Mouse (Mus musculus): Measurements from ENCODE around the gene Armh3.

The Armh3 gene

GRCm38 (mm10) chr19:45997785-45998693 lies at the start of gene Armh3:
TSS of gene Armh3 (minus strand) at chr19:45998488.
- peak; percentile 96 for DNase-seq (ENCODE audit: low spot score)

DNA sequence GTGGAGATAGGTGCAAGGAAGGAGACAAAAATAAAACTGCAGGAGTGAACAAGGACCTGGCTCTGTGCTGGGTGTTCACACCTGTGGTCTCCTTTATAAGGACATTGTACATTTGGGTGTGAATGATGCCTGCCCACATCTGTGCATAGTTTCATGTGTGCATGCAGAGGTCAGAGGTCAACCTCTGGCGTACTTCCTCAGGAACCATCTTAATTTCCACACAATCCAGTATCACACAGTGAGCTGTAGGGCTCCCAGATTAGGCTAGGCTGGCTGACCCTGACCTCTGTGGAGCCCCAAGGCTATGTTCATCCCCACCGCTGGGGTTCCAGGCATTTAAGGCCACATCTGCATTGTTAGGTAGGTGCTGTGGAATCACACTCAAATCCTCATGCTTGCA lies 49.1 kb upstream of the Armh3 start:
- no peak for DNase-seq (ENCODE audit: low spot score)

DNA sequence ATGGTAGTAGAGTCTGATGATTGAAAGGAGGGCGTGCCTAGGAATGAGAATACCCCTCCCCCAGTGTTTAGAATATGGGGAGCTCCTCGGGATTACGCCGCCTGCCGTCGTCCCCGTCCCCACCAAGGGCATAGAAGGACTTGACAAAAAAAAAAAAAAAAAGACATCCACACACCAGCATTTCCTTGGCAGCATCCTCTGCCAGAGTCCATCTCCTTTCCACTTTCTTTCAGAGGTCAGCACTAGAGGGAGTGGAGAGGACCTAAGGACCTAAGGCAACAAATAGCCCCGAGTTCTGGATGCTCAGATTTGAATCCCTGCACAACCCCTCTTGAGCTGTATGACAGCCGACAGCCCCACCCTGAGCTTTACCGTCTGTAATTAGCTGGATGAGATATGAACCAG lies 48.3 kb upstream of the Armh3 start:
- DNase-seq (ENCODE audit: low spot score), result no peak

DNA sequence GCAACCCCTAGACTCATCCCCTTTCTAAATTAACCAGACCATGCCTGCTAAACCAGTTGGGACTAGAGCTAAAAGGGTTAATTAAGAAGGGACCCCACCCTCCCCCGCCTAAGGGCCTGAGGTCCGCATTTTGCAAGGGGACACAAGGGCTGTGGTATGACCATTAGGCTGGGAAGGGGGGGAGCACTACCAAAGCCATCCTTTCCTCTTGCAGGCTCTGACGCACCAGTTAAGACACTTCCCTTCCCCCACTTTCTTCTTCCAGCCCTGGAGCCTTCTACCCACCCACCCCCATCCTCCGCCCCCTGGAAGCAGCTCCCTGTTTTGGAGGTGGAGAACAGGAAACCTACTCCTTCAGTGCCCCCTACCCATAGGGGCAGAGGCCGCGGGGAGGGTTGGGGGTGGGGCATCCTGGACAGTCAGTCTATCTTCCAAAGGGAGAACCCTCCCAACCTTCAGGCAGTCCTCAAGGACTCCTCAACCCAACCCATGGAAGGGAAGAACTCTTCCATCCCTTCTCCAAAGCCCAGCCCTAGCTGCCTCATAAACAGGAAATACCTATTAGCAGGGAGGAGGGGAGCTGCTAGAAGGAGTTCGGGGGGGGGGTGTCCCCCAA lies 47.5 kb upstream of the Armh3 start:
- peak; percentile 79 for DNase-seq (ENCODE audit: low spot score)

GRCm38 (mm10) chr19:46044993-46045695 lies 46.9 kb upstream of the Armh3 start, which contains the start of gene Ldb1:
TSS of gene Ldb1 (minus strand) at chr19:46045214.
- peak; percentile 86 for DNase-seq (ENCODE audit: low spot score)

DNA sequence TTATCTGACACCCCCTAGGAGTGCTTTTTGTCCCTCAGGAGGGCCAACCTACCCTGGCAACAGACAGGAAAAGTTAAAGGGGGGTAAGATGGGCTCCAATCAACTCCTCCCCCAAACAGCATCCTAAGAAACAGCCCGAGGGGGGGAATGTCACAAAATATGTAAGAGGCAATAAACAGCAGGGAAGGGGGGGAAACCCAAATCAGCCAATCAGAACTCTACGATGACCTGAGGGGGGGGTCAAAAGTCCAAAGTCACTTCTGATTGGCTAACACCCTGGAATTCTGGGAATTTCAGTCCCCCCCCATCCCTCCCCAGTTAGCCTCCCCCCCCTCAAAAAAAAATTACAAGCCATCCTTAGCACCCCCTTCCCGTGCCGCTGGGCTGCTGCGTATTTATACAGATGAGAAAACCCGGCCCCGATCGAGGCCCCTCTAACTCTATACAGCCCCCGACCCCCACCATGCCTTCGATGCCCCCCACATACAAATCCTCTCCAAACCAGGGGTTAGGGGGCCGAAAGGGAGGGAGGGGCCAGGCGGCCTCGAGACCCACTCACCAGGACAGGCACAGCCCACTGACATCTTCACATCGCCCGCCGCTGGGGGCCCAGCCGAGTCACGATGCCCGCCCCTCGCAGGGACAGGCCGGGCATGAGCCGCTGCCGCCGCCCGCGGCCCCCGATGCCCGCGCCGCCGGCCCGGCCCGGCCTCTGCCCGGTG lies 46.1 kb upstream of the Armh3 start, which contains the start of gene Pprc1:
Pprc1 (plus strand) TSS at position 616 of the 722 bp plus-strand sequence.
- peak; percentile 39 for DNase-seq (ENCODE audit: low spot score)

GRCm38 (mm10) chr19:46043380-46043779 lies 45.1 kb upstream of the Armh3 start:
- DNase-seq (ENCODE audit: low spot score), result no peak

- DNase-seq (ENCODE audit: low spot score), result peak; percentile 35
These were observed 44.3 kb upstream of the Armh3 start for GRCm38 (mm10) chr19:46042476-46043011.

DNA sequence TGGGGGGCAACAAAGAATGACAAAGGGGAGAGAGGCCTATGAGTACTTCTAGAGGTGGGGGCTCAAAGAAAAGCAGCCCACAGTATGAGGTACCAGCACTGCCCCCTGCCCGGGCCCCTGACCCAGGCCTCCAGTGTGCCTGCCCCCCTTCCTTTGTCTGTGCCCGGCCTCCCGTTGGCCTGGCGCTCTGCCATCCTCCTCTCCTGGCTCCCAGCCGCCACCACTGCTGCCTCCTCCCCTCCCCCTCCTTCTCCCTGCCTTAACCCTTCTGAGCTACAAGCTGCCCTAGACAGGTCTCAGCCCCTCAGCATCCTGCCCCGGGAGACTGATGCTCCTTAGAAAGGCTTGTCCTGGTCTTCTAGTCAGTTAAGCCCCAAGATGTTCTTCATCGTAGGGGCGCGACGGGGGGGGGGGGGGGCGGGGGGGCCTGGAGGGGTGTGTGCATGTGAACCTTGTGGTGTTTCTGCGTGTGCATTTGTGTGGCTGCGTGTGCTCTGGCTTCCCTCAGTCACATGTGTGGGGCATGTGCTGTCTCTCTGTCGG lies 43.7 kb upstream of the Armh3 start:
- DNase-seq (ENCODE audit: low spot score), result peak; percentile 39

DNA sequence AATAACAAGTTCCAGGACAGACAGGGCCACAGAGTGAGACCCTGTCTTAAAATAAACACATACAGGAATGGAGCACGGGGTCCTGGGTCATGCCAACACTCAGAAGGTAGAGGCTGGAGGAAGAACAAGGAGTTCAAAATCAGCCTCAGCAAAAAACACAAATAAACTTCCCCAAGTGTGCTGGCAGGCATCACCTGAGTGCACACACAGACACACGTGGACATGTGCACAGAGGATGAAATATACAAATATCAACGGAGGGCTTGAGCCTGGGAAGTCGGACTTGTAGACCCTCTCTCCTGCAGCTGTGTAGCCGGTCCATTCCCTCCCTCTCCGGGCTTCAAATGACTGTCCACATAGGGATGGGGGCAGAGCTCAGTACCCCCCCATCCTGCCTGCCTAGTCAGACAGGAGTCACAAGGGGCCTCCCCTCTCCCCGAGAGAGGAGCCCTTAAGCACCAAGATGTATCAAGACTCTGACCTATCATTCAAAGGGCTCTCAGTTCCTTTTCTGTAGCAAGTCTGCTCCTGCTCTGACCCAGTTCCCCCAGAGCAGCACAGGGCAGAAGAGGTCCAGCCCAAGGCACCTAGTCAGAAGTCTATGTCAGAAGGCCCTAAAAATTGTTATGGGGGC lies 43.1 kb upstream of the Armh3 start:
- DNase-seq (ENCODE audit: low spot score), result no peak

- DNase-seq (ENCODE audit: low spot score), result no peak
These were observed 42.0 kb upstream of the Armh3 start for GRCm38 (mm10) chr19:46040149-46040902.

DNA sequence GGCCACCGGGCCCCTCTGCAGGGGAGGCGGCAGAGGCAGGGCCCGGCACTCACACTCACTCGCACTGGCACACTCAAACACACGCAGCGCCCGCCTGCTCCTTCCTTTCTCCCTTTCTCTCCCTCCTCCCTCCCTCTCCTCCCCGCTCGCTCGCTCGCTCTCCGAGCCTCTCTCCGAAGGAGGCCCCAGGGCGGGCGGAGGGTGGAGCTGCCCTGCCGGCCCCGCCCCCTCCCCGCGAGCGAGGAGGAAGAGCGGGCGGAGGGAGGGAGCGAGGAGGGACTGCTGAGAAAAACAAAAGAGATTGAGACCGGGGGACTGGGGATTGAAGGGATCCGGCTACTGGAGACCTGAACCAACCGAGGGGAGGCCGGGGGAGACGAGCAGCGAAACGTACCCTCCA lies 41.2 kb upstream of the Armh3 start:
- DNase-seq (ENCODE audit: low spot score), result peak; percentile 92

- peak; percentile 25 for DNase-seq (ENCODE audit: low spot score)
These were observed 40.6 kb upstream of the Armh3 start for GRCm38 (mm10) chr19:46038851-46039260.

DNA sequence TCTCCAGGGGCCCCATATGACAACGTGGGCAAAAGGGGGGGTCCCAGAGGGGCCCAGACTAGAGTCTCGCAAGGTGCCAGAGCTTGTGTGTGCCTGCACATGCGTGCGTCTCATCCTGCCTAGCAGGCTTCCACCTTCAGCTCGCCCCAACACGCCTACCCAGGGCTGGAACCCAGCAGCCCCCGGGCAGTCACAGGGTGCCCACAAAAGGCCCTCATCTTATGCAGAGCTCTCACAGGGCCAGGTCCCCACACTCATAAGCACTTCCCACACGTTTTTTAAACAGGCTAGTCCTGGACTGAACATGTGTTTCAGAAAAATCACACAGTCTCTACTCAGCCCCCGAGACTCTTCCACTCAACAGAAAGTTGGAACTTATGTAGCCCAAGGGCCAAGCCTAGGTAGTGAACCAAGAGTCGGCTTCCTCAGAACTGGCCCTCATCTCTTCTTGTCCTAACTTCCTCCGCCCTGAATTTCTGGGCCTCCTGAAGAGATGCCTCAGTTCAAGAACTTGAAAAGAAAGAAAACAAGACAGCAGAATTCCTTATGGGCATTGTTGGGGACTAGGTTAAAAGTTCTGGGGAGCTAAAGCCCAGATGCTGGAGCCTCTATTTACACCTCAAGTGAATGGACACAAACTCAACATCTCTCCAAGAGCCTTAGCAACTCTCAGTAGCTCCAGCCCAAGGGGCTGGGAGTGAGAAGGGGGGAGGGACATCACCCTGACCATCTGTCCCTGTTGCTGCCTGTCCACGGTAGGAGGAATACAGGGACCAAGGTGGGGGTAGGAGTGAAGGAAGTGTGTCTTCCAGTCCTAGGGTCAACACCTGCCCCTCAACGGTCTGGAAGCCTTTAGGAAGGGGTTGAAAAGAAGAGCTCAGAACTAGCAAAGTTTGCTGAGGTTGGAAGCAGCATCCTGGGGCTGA lies 39.9 kb upstream of the Armh3 start:
- DNase-seq (ENCODE audit: low spot score), result no peak

GRCm38 (mm10) chr19:46037243-46037924 lies 39.1 kb upstream of the Armh3 start:
- DNase-seq (ENCODE audit: low spot score), result peak; percentile 29

GRCm38 (mm10) chr19:46036477-46037242 lies 38.4 kb upstream of the Armh3 start:
- no peak for DNase-seq (ENCODE audit: low spot score)

GRCm38 (mm10) chr19:46035971-46036370 lies 37.7 kb upstream of the Armh3 start:
- no peak for DNase-seq (ENCODE audit: low spot score)

GRCm38 (mm10) chr19:46033911-46034310 lies 35.6 kb upstream of the Armh3 start:
- no peak for DNase-seq (ENCODE audit: low spot score)

Data from yolk sac, embryonic 10.5 days (tissue).